Mouse (Mus musculus): ENCODE results near the gene Nrxn2. TPM values are rescaled to one million over a fixed set of nuclear protein-coding genes. Genes with fewer than 3 reads are reported as not detected.

Nrxn2 gene
- total RNA-seq, 2 experiments from 2014 or later: 4.3 to 4.8 TPM

GRCm38 (mm10) chr19:6494504-6495170 is 76.1 kb downstream of the Nrxn2 start:
- DNase-seq: no peak

- DNase-seq: no peak
Measured at GRCm38 (mm10) chr19:6495714-6496113, 77.2 kb downstream of the Nrxn2 start.

DNA sequence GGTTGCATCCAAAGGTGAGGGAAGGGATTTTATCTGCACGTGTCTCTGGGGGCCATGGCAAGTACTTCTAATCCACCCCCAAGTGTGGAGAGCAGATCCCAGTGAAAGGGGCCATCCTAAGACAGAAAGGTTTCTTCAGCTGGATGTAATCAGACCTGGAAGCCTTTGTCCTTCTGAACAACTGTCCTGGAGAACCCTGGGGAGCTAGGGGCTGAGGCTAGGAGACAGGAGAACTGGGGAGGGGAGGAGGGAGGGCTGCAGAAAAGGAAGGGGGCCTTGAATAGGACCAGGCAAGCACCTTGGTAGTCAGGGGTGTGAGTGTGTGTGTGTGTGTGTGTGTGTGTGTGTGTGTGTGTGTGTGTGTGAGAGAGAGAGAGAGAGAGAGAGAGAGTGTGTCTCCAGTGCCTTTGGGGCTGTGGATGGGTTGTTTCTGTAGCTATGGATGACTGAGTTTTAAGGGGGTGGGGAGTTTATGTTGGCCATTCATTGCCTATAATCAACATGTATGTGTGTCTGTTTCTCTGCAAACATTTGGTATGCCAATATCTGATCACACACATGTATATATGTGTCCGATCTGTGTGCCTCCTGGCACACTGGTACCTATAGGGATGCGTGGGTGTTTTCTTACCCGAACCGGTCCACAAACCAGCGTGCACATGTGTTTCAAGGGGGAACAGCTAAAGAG is 78.1 kb downstream of the Nrxn2 start:
- no peak for DNase-seq

DNA sequence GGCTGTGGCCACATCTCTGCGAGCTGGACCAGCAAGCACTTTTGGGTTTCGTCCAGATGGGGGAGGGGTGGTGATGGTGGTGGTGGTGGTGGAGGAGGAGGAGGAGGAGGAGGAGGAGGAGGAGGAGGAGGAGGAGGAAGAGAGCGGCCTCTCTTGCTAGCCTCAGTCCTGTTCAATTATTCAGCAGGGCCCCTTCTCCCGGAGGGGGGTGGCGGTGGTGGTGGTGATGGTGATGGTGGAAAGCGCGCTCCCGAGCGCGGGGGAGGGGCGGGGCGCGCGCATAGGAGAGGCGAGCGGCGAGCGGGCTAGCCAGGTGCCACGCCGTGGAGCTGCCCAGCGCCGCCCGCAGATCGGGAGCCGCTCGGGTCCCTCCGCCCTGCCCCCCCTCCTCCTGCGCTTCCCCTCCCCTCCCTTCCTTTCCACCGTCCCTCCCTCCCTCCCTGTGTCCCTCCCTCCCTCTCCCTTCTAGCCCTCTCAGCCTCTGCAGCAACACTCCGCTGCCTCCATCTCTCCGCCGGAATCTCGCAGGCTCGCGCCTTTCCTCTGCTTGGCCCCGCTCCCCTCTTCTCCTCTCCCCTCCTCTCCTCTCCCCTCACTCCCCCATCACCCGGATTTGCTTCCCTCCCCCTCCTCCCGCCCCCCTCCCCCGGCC is 78.7 kb downstream of the Nrxn2 start:
- DNase-seq: peak; percentile 26 to 36

DNA sequence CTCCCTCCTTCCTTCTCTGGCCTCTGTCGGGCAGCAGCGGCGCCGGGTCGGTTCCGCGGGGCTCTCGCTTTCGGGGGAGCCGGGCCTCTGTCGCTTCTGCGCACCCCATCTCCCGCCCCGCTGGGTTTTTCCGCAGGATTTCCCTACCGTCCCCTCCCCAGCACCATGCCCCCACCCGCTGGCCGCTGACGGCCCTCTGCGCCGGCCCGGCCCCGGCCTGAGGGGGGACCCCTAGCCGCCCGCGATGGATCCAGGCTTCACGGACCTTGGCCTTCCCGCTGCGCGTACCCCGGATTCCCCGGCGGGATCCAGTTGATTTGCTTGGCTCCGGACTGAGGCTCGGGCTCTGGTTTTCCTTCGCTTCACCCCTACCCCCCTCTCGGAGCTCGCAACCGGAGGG is 79.3 kb downstream of the Nrxn2 start:
- peak in 1 of 2 experiments; percentile 27 for DNase-seq

- no peak for DNase-seq
Measured at GRCm38 (mm10) chr19:6498350-6499131, 80.0 kb downstream of the Nrxn2 start.

DNA sequence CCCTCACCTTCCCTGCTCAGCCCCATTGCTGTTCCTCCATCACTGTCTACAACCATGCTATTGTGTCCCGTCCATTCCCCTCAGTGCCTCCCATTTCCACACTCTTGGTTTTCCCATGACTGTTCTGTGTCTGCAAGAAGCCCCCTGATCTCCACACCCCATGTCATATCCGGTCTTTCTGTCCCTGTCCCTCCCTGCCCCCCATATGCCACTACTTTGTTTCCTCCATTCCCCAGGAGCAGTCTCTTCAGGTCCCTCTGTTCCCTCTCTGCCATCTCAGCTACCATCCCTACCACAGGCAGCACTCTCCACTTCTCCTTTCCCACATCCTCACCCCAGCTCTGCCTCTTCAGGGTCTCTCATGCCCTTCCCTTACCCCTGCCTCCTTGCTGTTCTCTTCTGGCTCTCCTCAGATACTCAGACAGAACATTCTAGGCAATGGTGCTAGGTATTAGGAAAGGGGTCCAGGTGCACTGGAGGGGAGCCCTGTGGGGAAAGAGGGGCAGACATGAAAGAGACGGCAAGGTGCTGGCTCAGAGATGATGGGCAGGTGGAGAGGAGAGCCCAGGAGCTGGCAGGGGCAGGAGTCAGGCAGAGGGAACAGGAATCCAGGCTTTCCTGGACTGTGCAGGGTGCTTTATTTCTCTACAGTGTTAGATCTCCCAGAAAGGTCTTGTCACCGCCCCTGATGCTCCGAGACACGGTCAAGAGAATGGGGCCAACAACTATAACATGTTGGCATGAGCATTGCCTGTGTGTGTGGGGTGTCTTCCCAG is 81.5 kb downstream of the Nrxn2 start:
- no peak for DNase-seq

DNA sequence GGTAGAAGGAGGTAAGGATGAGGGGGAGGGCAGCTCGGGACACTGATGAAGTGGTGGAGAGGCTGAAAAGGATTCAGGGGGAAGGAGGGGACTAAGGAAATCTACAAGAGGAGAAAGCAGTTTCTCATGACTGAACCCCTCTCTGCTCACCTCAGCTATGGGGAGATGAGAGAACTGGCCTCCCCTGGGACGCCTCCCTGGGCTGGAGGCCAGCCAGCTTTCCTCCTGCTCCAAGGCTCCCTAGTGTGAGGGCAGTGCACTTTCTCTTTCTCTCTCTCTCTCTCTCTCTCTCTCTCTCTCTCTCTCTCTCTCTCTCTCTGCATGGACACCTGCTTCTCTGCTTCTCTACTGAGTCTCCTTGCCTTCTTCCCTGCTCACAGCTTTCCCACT is 82.1 kb downstream of the Nrxn2 start:
- no peak for DNase-seq

DNA sequence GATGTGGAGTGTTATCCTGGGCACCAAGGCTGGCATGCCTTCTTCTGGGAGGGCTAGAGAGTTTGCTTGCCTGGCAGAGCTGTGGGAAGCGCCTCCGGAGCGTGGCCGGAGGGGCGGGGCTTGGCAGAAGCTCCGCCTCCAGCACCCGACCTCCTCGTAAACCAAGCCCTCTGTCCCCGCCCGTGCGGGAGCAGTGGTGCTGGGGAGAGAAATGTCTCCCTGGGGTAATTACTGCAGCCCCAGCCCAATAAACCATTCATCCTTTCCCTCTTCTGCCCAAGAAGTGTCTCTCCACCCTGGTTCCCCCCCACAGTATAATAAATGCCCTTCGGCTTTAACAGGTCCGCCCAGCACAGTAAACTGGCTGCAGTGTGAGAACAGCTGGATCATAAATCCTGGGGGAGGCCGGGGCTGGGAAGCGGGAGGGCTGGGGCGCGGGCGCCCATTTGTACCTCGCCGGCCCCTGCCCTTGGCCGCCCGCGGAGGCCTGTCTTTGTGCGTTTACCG is 83.6 kb downstream of the Nrxn2 start:
- DNase-seq: peak; percentile 45 to 50

DNA sequence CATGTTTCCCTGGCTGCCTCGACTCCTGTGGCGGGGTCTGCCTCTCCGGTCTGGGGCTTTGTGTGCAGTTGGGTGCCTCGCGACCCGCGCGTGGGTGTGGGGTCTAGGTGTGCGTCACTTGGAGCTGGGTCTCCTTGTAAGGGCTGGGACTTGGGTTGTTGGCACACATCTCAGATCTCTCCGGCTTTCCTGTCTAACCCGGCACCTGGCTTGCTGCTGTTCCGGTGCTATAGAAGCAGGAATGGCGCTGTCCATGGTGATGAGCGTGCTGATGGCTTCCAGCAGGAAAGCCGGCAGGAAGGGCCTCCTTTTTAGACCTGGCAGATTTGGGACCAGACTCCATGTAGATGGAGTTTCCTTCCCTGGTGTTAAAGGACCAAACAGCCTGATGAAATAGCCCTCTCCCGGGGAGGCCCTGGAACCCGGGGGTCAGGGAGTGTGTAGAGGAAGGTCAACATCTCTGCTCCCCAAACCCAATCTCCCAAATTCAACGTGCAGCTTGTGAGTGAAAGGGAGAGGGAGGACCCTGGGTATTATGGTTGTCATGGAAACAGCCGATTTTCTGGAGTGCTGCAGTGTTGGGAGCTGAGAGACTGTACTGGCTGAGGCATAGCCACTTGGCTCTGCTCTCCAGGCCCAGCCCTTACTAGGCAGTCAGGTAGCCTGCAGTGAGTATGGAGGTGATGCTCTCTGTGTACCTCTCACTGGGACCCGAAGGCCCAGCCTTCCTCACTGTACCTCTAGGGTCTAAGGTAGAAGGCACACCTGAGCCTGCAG is 84.2 kb downstream of the Nrxn2 start:
- DNase-seq: peak; percentile 34 to 74

DNA sequence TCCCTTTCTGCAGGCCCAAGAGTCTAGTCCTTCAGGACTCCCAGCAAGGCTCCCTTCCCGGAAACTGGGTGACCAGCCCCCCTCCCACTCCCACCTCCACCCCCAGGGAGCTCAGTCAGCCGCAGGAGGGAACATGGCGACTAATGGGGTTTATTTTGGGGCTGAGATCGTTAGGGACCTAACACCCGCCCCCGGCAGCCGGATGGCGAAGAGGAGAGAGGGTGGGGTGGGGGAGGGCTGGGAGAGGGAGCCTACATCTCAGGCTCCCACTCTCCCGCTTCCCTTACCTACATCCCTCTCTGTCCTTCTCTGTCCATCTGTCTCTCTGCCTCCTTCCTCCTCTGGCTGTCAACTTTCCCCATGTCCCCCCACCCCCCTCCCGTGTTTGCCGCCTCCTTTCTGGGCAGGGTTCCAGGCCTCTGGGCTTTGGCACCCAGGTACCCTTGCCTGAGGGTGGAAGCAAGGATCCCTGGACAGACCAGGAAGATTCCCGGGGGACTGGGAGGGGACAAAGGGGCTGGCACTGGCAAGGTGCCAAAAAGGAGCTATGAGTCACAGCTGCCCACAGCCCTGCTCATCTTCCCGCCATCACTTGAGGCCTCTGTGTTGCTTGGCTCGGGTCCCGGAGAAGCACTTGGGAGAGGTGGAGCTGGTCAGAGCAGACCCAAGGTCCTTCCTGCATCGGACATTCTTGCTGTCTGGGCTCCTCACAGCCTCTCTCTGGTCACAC is 85.6 kb downstream of the Nrxn2 start:
- no peak for DNase-seq

GRCm38 (mm10) chr19:6504656-6505045 is 86.1 kb downstream of the Nrxn2 start:
- no peak for DNase-seq

DNA sequence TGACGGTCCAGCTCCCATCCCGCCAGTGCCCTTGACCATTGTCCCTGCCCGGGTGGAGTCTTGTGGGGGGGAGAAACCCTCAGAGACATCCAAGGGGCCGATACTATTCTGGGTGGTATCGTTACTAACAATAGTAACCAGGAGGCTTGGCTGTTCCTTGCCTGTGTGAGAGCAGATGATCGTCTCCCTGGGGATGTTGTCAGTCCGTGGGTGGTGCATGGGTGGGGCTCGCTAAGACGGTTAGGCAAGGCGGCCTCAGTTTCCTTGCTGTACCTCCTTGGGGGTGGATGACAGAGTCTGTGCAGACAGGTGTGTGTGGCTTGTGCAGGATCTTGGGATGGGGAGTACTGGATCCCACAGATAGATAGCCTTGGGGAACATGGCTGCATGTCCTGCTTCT is 88.9 kb downstream of the Nrxn2 start:
- DNase-seq: no peak

DNA sequence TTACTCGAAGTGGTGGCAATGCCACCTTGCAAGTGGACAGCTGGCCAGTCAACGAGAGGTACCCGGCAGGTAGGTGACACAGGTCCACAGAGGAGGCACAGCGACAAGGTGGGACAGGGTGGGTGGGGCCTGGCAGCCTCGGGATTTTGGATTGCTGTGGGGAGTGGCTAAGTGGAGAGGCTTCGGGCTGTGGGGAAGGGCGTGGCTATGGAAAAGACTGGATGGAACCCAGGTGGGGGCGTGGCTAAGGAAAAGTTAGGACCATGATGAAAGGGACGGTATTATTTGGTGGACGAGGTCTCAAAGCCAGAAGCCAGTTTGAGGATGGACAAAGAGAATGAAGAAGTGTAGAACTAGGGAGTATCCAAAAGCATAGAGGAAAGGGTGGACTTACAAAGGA is 91.3 kb downstream of the Nrxn2 start:
- DNase-seq: no peak

DNA sequence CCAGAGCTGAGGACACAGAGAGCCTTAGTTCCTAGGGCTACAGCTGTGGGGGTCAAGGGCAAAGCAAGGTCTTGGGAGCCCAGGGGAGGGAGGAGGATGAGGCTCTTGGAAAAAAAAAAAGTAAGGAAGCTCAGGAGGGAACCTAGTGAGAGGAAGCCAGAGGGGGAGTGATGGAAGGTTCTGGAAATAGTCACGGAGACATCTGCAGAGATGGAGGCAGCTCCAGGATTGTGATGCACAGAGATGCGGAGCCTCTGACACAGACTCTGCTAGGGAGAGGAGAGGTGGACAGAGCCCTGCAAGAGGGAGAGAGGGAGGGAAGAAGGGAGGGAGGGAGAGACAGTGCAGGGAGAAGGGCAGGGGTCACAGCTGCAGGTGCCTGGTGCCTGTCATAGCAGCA is 92.0 kb downstream of the Nrxn2 start:
- no peak for DNase-seq

GRCm38 (mm10) chr19:6513389-6514139 is 95.0 kb downstream of the Nrxn2 start:
- DNase-seq: no peak

DNA sequence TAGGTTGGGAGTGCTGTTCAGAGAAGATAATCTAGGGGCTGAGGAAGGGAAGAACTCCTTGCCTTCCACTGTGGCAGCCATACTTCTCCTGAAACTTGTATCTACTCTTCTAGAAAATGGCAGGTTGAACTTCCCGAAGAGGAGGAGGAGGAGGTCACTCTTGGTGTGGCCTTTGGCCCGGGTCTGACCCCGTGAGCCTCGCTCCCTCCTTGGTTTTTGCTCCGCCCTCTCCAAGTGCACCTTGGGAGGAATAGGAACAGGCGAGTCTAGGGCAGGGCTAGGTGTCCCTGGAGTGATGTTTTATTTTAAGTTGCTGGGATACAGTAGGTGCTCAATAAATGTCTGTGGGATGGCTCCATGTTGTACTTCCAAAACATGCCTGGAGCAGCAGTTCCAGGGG is 96.4 kb downstream of the Nrxn2 start:
- no peak for DNase-seq

GRCm38 (mm10) chr19:6515448-6515847 is 96.9 kb downstream of the Nrxn2 start:
- no peak for DNase-seq

- no peak for DNase-seq
Measured at GRCm38 (mm10) chr19:6516153-6516552, 97.6 kb downstream of the Nrxn2 start.
